Mouse (Mus musculus) heart, embryonic 10.5 days (tissue): ENCODE measurements around the gene Ccdc155. TPM values are rescaled to one million over a fixed set of nuclear protein-coding genes. Genes with fewer than 3 reads are reported as not detected.
"Not testable (repeated sequence)": the region's sequence is repeated elsewhere in the genome, so short reads cannot be mapped to it uniquely, and the experiment has no call there.

ENCODE experiments used
- DNase-seq: peaks from one replicate; pipeline ENCODE4 v3.0.0-alpha.2; 2017; ENCODE audit warnings: low spot score
- H3K27ac ChIP-seq: fragments of 300-500 bp; sonication (generic); 2 replicates; pipeline ENCODE4 v1.5.1; 2016; ENCODE audit warnings: mild to moderate bottlenecking
- H3K27me3 ChIP-seq: fragments of 300-500 bp; sonication (generic); 2 replicates; pipeline ENCODE4 v1.6.1; 2016; ENCODE audit warnings: mild to moderate bottlenecking; ENCODE audit not compliant: poor library complexity, insufficient read depth, severe bottlenecking
- H3K36me3 ChIP-seq: fragments of 300-500 bp; sonication (generic); 2 replicates; pipeline ENCODE4 v1.6.1; 2016; ENCODE audit warnings: mild to moderate bottlenecking, moderate library complexity
- H3K4me1 ChIP-seq: fragments of 300-500 bp; sonication (generic); 2 replicates; pipeline ENCODE4 v1.6.1; 2016; ENCODE audit warnings: mild to moderate bottlenecking
- H3K4me3 ChIP-seq: fragments of 300-500 bp; sonication (generic); 2 replicates; pipeline ENCODE4 v1.5.1; 2016; ENCODE audit warnings: mild to moderate bottlenecking, moderate library complexity
- H3K9me3 ChIP-seq: fragments of 300-500 bp; sonication (generic); 2 replicates; pipeline ENCODE4 v1.6.1; 2016; ENCODE audit warnings: mild to moderate bottlenecking, moderate library complexity
- WGBS: fragments of 180-500 bp; shearing (Covaris S2); methylation state at CpG from one replicate; pipeline ENCODE4 v1.1.7; 2016; 5-methylcytosine and 5-hydroxymethylcytosine counted together
- polyA plus RNA-seq: library from polyadenylated mRNA; unstranded; fragments of >200 nt; fragmentation: Nextera tagmentation; extraction: Ambion mirVana; gene quantifications from 2 replicates; pipeline ENCODE4 v1.2.1, GENCODE M21; 2016

The Ccdc155 gene
- polyA plus RNA-seq, 1 experiment from 2014 or later: 0.88 TPM

GRCm38 (mm10) chr7:45176356-45176755 lies 28.3 kb downstream of the Ccdc155 start:
- Histone ChIP-seq H3K27me3 (peaks cover 98% of the 10 kb centered on the region), H3K9me3 (no peaks in the 10 kb centered on the region; the same call in 1 of the 2 replicates), H3K36me3 (no peaks in the 10 kb centered on the region), H3K4me3 (peak overlapping the region; percentile 40), H3K27ac (no peak overlapping the region), H3K4me1 (peaks cover 25% of the 10 kb centered on the region)
- WGBS: 5% methylated on average over 31 of the region's 31 CpGs
- DNase-seq: no peak

- Histone ChIP-seq H3K27me3 (peaks cover 98% of the 10 kb centered on the region), H3K36me3 (no peaks in the 10 kb centered on the region), H3K27ac (no peak overlapping the region), H3K4me3 (peak overlapping the region; percentile 40), H3K4me1 (peaks cover 20% of the 10 kb centered on the region), H3K9me3 (peaks cover 4% of the 10 kb centered on the region; the same call in 1 of the 2 replicates)
- no peak for DNase-seq
- WGBS: 2% methylated on average over 23 of the region's 23 CpGs
Measured at GRCm38 (mm10) chr7:45175929-45176328, 28.8 kb downstream of the Ccdc155 start.

GRCm38 (mm10) chr7:45175398-45175797 lies 29.3 kb downstream of the Ccdc155 start:
- Histone ChIP-seq H3K27ac (no peak overlapping the region), H3K4me1 (peaks cover 15% of the 10 kb centered on the region), H3K9me3 (peaks cover 9% of the 10 kb centered on the region), H3K36me3 (no peaks in the 10 kb centered on the region; the same call in 1 of the 2 replicates), H3K27me3 (peaks cover 97% of the 10 kb centered on the region), H3K4me3 (peak overlapping the region; percentile 40)
- no peak for DNase-seq
- WGBS: 6% methylated on average over 13 of the region's 13 CpGs

GRCm38 (mm10) chr7:45174567-45175280 lies 30.0 kb downstream of the Ccdc155 start:
- H3K27ac ChIP-seq: 0 out of 2 replicates have a peak overlapping the region, but pooled peaks have one; percentile 25
- H3K4me1 ChIP-seq: peaks cover 15% of the 10 kb centered on the region
- peaks cover 16% of the 10 kb centered on the region for H3K9me3 ChIP-seq
- H3K4me3 ChIP-seq: peak overlapping the region; percentile 40
- H3K36me3 ChIP-seq: peaks cover 6% of the 10 kb centered on the region; the same call in 1 of the 2 replicates
- DNase-seq: no peak
- 6% methylated on average over 29 of the region's 29 CpGs for WGBS
- peaks cover 97% of the 10 kb centered on the region for H3K27me3 ChIP-seq

- Histone ChIP-seq H3K4me1 (peaks cover 16% of the 10 kb centered on the region), H3K9me3 (peaks cover 25% of the 10 kb centered on the region), H3K27me3 (peaks cover 97% of the 10 kb centered on the region), H3K36me3 (peaks cover 15% of the 10 kb centered on the region)
- DNase-seq, H3K27ac ChIP-seq, H3K4me3 ChIP-seq: not testable (repeated sequence)
- WGBS: 39% methylated on average over 1 of the region's 1 CpGs
Measured at GRCm38 (mm10) chr7:45173772-45174171, 30.9 kb downstream of the Ccdc155 start.

GRCm38 (mm10) chr7:45172974-45173373 lies 31.7 kb downstream of the Ccdc155 start:
- WGBS: 56% methylated on average over 7 of the region's 7 CpGs
- Histone ChIP-seq H3K27me3 (peaks cover 97% of the 10 kb centered on the region), H3K27ac (no peak overlapping the region), H3K36me3 (peaks cover 16% of the 10 kb centered on the region), H3K4me1 (peaks cover 24% of the 10 kb centered on the region), H3K9me3 (peaks cover 27% of the 10 kb centered on the region), H3K4me3 (no peak overlapping the region)
- DNase-seq: no peak

- Histone ChIP-seq H3K27me3 (peaks cover 97% of the 10 kb centered on the region), H3K4me3 (peak overlapping the region; percentile 27; the same call in 1 of the 2 replicates), H3K27ac (no peak overlapping the region), H3K9me3 (peaks cover 27% of the 10 kb centered on the region), H3K4me1 (peaks cover 19% of the 10 kb centered on the region), H3K36me3 (peaks cover 16% of the 10 kb centered on the region)
- DNase-seq: no peak
- 86% methylated on average over 3 of the region's 3 CpGs for WGBS
Measured at GRCm38 (mm10) chr7:45169495-45169894, 35.2 kb downstream of the Ccdc155 start.

GRCm38 (mm10) chr7:45168656-45169055 lies 36.0 kb downstream of the Ccdc155 start:
- Histone ChIP-seq H3K27ac (no peak overlapping the region), H3K4me3 (peak overlapping the region; percentile 27)
- WGBS: 5% methylated on average over 24 of the region's 24 CpGs

GRCm38 (mm10) chr7:45167761-45168445 lies 36.8 kb downstream of the Ccdc155 start:
- no peak overlapping the region for H3K27ac ChIP-seq
- peaks cover 30% of the 10 kb centered on the region for H3K4me1 ChIP-seq
- H3K9me3 ChIP-seq: peaks cover 27% of the 10 kb centered on the region
- H3K27me3 ChIP-seq: peaks cover 99% of the 10 kb centered on the region
- peaks cover 16% of the 10 kb centered on the region for H3K36me3 ChIP-seq
- DNase-seq: no peak
- H3K4me3 ChIP-seq: peak overlapping the region; percentile 15; the same call in 1 of the 2 replicates
- WGBS: 3% methylated on average over 19 of the region's 19 CpGs

More at GRCm38 (mm10) chr7:45168656-45169055, 36.0 kb downstream of the Ccdc155 start:
- H3K36me3 ChIP-seq: peaks cover 16% of the 10 kb centered on the region
- H3K4me1 ChIP-seq: peaks cover 27% of the 10 kb centered on the region
- peaks cover 98% of the 10 kb centered on the region for H3K27me3 ChIP-seq
- DNase-seq: no peak
- H3K9me3 ChIP-seq: peaks cover 27% of the 10 kb centered on the region

- no peak overlapping the region for H3K27ac ChIP-seq
- H3K9me3 ChIP-seq: peaks cover 27% of the 10 kb centered on the region
- 29% methylated on average over 10 of the region's 10 CpGs for WGBS
- no peak for DNase-seq
- H3K27me3 ChIP-seq: peaks cover 96% of the 10 kb centered on the region
- no peak overlapping the region for H3K4me3 ChIP-seq
- peaks cover 38% of the 10 kb centered on the region for H3K4me1 ChIP-seq
- peaks cover 16% of the 10 kb centered on the region for H3K36me3 ChIP-seq
Measured at GRCm38 (mm10) chr7:45166950-45167401, 37.7 kb downstream of the Ccdc155 start.

- no peak overlapping the region for H3K27ac ChIP-seq
- DNase-seq: no peak
- peaks cover 41% of the 10 kb centered on the region for H3K4me1 ChIP-seq
- peaks cover 20% of the 10 kb centered on the region for H3K36me3 ChIP-seq
- H3K9me3 ChIP-seq: peaks cover 21% of the 10 kb centered on the region
- peaks cover 84% of the 10 kb centered on the region for H3K27me3 ChIP-seq
- WGBS: 44% methylated on average over 11 of the region's 11 CpGs
- H3K4me3 ChIP-seq: no peak overlapping the region
Measured at GRCm38 (mm10) chr7:45165701-45166100, 39.0 kb downstream of the Ccdc155 start.

GRCm38 (mm10) chr7:45164833-45165232 lies 39.9 kb downstream of the Ccdc155 start:
- Histone ChIP-seq H3K27ac (no peak overlapping the region), H3K36me3 (peaks cover 21% of the 10 kb centered on the region), H3K4me3 (no peak overlapping the region), H3K27me3 (peaks cover 76% of the 10 kb centered on the region), H3K4me1 (peaks cover 41% of the 10 kb centered on the region), H3K9me3 (peaks cover 13% of the 10 kb centered on the region)
- DNase-seq: no peak
- WGBS: 56% methylated on average over 5 of the region's 5 CpGs
